Mouse (Mus musculus) MEL (cell line): Measurements from ENCODE around the gene Polr2e. TPM values are rescaled to one million over a fixed set of nuclear protein-coding genes. Genes with fewer than 3 reads are reported as not detected.

Experiments
- DNase-seq: peaks from one replicate; pipeline ENCODE4 v3.0.0; 2011; ENCODE audit warnings: low read depth, low spot score
- H3K27ac ChIP-seq: 2 replicates; pipeline ENCODE4 v1.5.1; 2012; ENCODE audit warnings: low read depth, mild to moderate bottlenecking, control low read depth, low read length, moderate library complexity; ENCODE audit not compliant: control insufficient read depth
- H3K27me3 ChIP-seq, 2 experiments: fragments of 150-350 bp in 1 of 2; sonication (generic) in 1 of 2; 2 replicates each; pipeline ENCODE4 v1.6.1; 2012; ENCODE audit warnings: low read length in 2 of 2, mild to moderate bottlenecking in 2 of 2, improper control_type of control experiment in 1 of 2, moderate library complexity in 1 of 2; ENCODE audit not compliant: insufficient read depth in 2 of 2, control insufficient read depth in 1 of 2
- H3K36me3 ChIP-seq, 2 experiments: 2 replicates each; pipeline ENCODE4 v1.6.1; 2012 to 2014; ENCODE audit warnings: low read length in 2 of 2, improper control_type of control experiment in 1 of 2, inconsistent platforms in 1 of 2, mild to moderate bottlenecking in 1 of 2; ENCODE audit not compliant: insufficient read depth in 2 of 2, control insufficient read depth in 1 of 2
- H3K4me1 ChIP-seq, 2 experiments: fragments of 150-350 bp in 1 of 2; sonication (generic) in 1 of 2; 2 replicates each; pipeline ENCODE4 v1.6.1; 2012; ENCODE audit warnings: low read length in 2 of 2, improper control_type of control experiment in 1 of 2, mild to moderate bottlenecking in 1 of 2; ENCODE audit not compliant: insufficient read depth in 2 of 2, control insufficient read depth in 1 of 2
- H3K4me3 ChIP-seq, 2 experiments: fragments of 150-350 bp in 1 of 2; sonication (generic) in 1 of 2; 2 replicates each; pipeline ENCODE4 v1.5.1; 2012; ENCODE audit warnings: low read depth in 2 of 2, low read length in 2 of 2, mild to moderate bottlenecking in 2 of 2, moderate library complexity in 2 of 2, control low read depth in 1 of 2, improper control_type of control experiment in 1 of 2; ENCODE audit not compliant: control insufficient read depth in 1 of 2, insufficient read depth in 1 of 2
- H3K79me2 ChIP-seq: 2 replicates; pipeline ENCODE4 v1.6.1; 2012; ENCODE audit warnings: mild to moderate bottlenecking, low read length, moderate library complexity; ENCODE audit not compliant: control insufficient read depth, poor library complexity, insufficient read depth
- H3K9ac ChIP-seq: 2 replicates; pipeline ENCODE4 v1.6.1; 2012; ENCODE audit warnings: low read depth, mild to moderate bottlenecking, control low read depth, low read length, moderate library complexity; ENCODE audit not compliant: control insufficient read depth, poor library complexity, severe bottlenecking
- H3K9me3 ChIP-seq: fragments of 150-350 bp; sonication (generic); replicated peaks from 2 replicates; pipeline ENCODE4 v1.6.1; 2012; ENCODE audit warnings: mild to moderate bottlenecking, low read length, improper control_type of control experiment, moderate library complexity; ENCODE audit not compliant: insufficient read depth
- BHLHE40 ChIP-seq: IDR thresholded peaks from 2 replicates; pipeline ENCODE4 v1.6.1; 2012; ENCODE audit warnings: low read depth, mild to moderate bottlenecking, inconsistent platforms, low read length, improper control_type of control experiment, borderline replicate concordance
- CHD2 ChIP-seq: IDR thresholded peaks from 2 replicates; pipeline ENCODE4 v1.6.1; 2011; ENCODE audit warnings: low read length, improper control_type of control experiment
- CTCF ChIP-seq, 3 experiments: IDR thresholded peaks in 2 of 3; conservative IDR thresholded peaks in 1 of 3; 2 replicates each; pipeline ENCODE4 v1.5.1; 2011 to 2012; ENCODE audit warnings: low read length in 3 of 3, low read depth in 2 of 3, mild to moderate bottlenecking in 2 of 3, improper control_type of control experiment in 1 of 3, inconsistent platforms in 1 of 3, mixed read lengths in 1 of 3, moderate library complexity in 1 of 3; ENCODE audit not compliant: control insufficient read depth in 1 of 3, insufficient read depth in 1 of 3, poor library complexity in 1 of 3, severe bottlenecking in 1 of 3
- E2F4 ChIP-seq: IDR thresholded peaks from 2 replicates; pipeline ENCODE4 v1.6.1; 2011; ENCODE audit warnings: low read depth, low read length, improper control_type of control experiment, borderline replicate concordance
- ETS1 ChIP-seq: IDR thresholded peaks from 2 replicates; pipeline ENCODE4 v1.6.1; 2012; ENCODE audit warnings: low read depth, mild to moderate bottlenecking, inconsistent platforms, low read length, improper control_type of control experiment, moderate library complexity
- GABPA ChIP-seq: IDR thresholded peaks from 2 replicates; pipeline ENCODE4 v1.6.1; 2012; ENCODE audit warnings: low read depth, mild to moderate bottlenecking, inconsistent platforms, low read length, improper control_type of control experiment, moderate library complexity
- GATA1 ChIP-seq: IDR thresholded peaks from 2 replicates; pipeline ENCODE4 v1.6.1; 2011; ENCODE audit warnings: low read depth, low read length, improper control_type of control experiment
- MAFK ChIP-seq: IDR thresholded peaks from 2 replicates; pipeline ENCODE4 v1.6.1; 2011; ENCODE audit warnings: low read depth, mild to moderate bottlenecking, low read length, improper control_type of control experiment, borderline replicate concordance
- MXI1 ChIP-seq: IDR thresholded peaks from 2 replicates; pipeline ENCODE4 v1.6.1; 2011; ENCODE audit warnings: mild to moderate bottlenecking, low read depth, low read length, improper control_type of control experiment
- MYB ChIP-seq: IDR thresholded peaks from 2 replicates; pipeline ENCODE4 v1.6.1; 2011; ENCODE audit warnings: mild to moderate bottlenecking, low read depth, low read length, improper control_type of control experiment
- NRF1 ChIP-seq: IDR thresholded peaks from 2 replicates; pipeline ENCODE4 v1.6.1; 2014; ENCODE audit warnings: low read depth, mild to moderate bottlenecking, inconsistent platforms, low read length, improper control_type of control experiment, moderate library complexity; ENCODE audit not compliant: poor library complexity, insufficient read depth, severe bottlenecking
- POLR2AphosphoS2 ChIP-seq: IDR thresholded peaks from 2 replicates; pipeline ENCODE4 v1.6.1; 2011; ENCODE audit warnings: low read length, improper control_type of control experiment
- POLR2AphosphoS5 ChIP-seq: IDR thresholded peaks from 2 replicates; pipeline ENCODE4 v1.6.1; 2012; ENCODE audit warnings: low read depth, borderline replicate concordance, mild to moderate bottlenecking, inconsistent platforms, low read length, moderate library complexity, mixed read lengths
- RAD21 ChIP-seq: IDR thresholded peaks from 2 replicates; pipeline ENCODE4 v1.6.1; 2011; ENCODE audit warnings: mild to moderate bottlenecking, low read depth, low read length, improper control_type of control experiment
- SIN3A ChIP-seq: IDR thresholded peaks from 2 replicates; pipeline ENCODE4 v1.6.1; 2012; ENCODE audit warnings: low read length, improper control_type of control experiment, inconsistent platforms
- TAL1 ChIP-seq: IDR thresholded peaks from 2 replicates; pipeline ENCODE4 v1.6.1; 2012; ENCODE audit warnings: mild to moderate bottlenecking, inconsistent platforms, low read length, moderate library complexity, mixed read lengths
- TBP ChIP-seq: IDR thresholded peaks from 2 replicates; pipeline ENCODE4 v1.8.0; 2011; ENCODE audit warnings: low read depth, low read length, improper control_type of control experiment
- TCF12 ChIP-seq: IDR thresholded peaks from 2 replicates; pipeline ENCODE4 v1.6.1; 2014; ENCODE audit warnings: low read depth, mild to moderate bottlenecking, inconsistent platforms, low read length, improper control_type of control experiment, moderate library complexity
- UBTF ChIP-seq: IDR thresholded peaks from 2 replicates; pipeline ENCODE4 v1.6.1; 2012; ENCODE audit warnings: low read depth, mild to moderate bottlenecking, inconsistent platforms, low read length, improper control_type of control experiment, moderate library complexity, borderline replicate concordance; ENCODE audit not compliant: insufficient read depth
- USF1 ChIP-seq: IDR thresholded peaks from 2 replicates; pipeline ENCODE4 v1.6.1; 2014; ENCODE audit warnings: low read depth, mild to moderate bottlenecking, inconsistent platforms, low read length, improper control_type of control experiment, moderate library complexity
- USF2 ChIP-seq, 2 experiments: IDR thresholded peaks; 2 replicates each; pipeline ENCODE4 v1.6.1; 2011 to 2012; ENCODE audit warnings: improper control_type of control experiment in 2 of 2, low read length in 2 of 2, borderline replicate concordance in 1 of 2, inconsistent platforms in 1 of 2, low read depth in 1 of 2, mild to moderate bottlenecking in 1 of 2; ENCODE audit not compliant: insufficient read depth in 1 of 2
- ZC3H11A ChIP-seq: IDR thresholded peaks from 2 replicates; pipeline ENCODE4 v1.6.1; 2012; ENCODE audit warnings: low read depth, mild to moderate bottlenecking, inconsistent platforms, low read length, improper control_type of control experiment
- ZMIZ1 ChIP-seq: IDR thresholded peaks from 2 replicates; pipeline ENCODE4 v1.6.1; 2012; ENCODE audit warnings: low read depth, mild to moderate bottlenecking, inconsistent platforms, low read length, improper control_type of control experiment, moderate library complexity
- ZNF384 ChIP-seq: IDR thresholded peaks from 2 replicates; pipeline ENCODE4 v1.6.1; 2012; ENCODE audit warnings: low read depth, mild to moderate bottlenecking, inconsistent platforms, low read length, improper control_type of control experiment
- polyA plus RNA-seq, 2 experiments: library from polyadenylated mRNA; stranded (reverse) in 1 of 2; unstranded in 1 of 2; fragments of >175 nt in 1 of 2; fragments of >200 nt in 1 of 2; gene quantifications; 2 replicates each; pipeline versions ENCODE4 v1.2.1 to v1.2.4; 2012; ENCODE audit warnings: low replicate concordance in 2 of 2, low read depth in 1 of 2; ENCODE audit not compliant: insufficient read length in 2 of 2, insufficient read depth in 1 of 2, missing spikeins in 1 of 2
- total RNA-seq: library from RNA; depleted of rRNA; stranded (reverse); fragments of 300-350 nt; gene quantifications from 2 replicates; pipeline ENCODE4 v1.2.3, GENCODE M21; 2012

Polr2e gene
- total and polyA plus RNA-seq, 3 experiments: 169 to 279 (median 258) TPM

DNA sequence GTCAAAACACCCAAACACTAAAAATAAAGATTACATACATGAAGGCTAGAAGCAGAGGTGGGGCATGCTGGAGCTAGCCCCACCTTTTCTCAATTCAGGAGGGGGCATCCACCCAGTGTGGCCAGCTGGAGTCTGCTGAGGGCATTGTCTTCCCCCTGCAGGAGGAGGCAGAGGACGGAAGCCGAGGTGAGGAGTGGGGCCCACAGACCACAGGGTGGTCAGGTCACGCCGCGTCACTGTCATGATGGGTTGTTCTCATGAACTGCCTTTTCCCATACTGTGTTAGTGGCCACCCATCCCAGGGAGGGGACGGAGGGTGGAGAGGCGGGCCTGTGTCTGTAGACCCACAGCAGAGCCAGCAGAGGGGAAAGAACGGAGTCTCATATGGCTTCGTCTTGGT lies 9.4 kb downstream of the Polr2e start:
- Histone ChIP-seq H3K36me3 (peaks cover 0 to 27% of the 10 kb centered on the region in 2 experiments; a peak in 3 of 4 replicates), H3K4me3 (no peak overlapping the region), H3K4me1 (peaks cover 7 to 35% of the 10 kb centered on the region in 2 experiments; a peak in 3 of 4 replicates), H3K9me3 (no peaks in the 10 kb centered on the region), H3K9ac (no peak overlapping the region)
- TF ChIP-seq TBP (no peak), USF1 (no peak), MXI1 (no peak), SIN3A (no peak), MAFK (no peak), ZNF384 (no peak), MYB (no peak), CHD2 (no peak)
- TF ChIP-seq, all 39 proteins: peak for 0
- no peak overlapping the region for H3K27ac ChIP-seq
- H3K27me3 ChIP-seq: no peaks in the 10 kb centered on the region
- DNase-seq: no peak
- no peaks in the 10 kb centered on the region for H3K79me2 ChIP-seq

DNA sequence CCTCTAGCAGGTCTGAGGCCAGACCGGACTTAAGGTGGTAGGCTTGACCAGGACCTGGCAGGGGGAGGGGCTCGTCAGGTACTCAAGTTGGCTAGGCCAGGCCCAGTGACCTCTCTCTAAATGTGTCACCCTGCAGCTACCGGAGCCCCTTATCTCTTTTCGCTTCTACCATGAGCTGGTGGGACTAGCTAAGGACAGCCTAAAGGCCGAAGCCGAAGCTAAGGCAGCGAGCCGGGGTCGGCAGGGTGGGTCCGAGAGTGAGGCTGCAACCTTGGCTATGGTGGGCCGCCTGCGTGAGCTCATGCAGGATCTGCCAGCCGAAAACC lies 11.1 kb downstream of the Polr2e start:
- no peak for DNase-seq
- H3K27me3 ChIP-seq: no peaks in the 10 kb centered on the region
- H3K9ac ChIP-seq: no peak overlapping the region
- H3K9me3 ChIP-seq: no peaks in the 10 kb centered on the region
- no peaks in the 10 kb centered on the region for H3K79me2 ChIP-seq
- peaks cover 4 to 35% of the 10 kb centered on the region in 2 experiments for H3K4me1 ChIP-seq
- H3K27ac ChIP-seq: no peak overlapping the region
- no peak for TF ChIP-seq NRF1
- no peak for TF ChIP-seq ETS1
- TF ChIP-seq TAL1: no peak
- no peak for TF ChIP-seq TCF12
- no peak for TF ChIP-seq RAD21
- TF ChIP-seq CTCF (IDR thresholded peaks at IDR 0.05 in 2 of 3, conservative IDR thresholded peaks at IDR 0.05 in 1 of 3; ENCODE audit: control insufficient read depth in 1 of 3, insufficient read depth in 1 of 3, low read depth in 2 of 3, low read length in 3 of 3, poor library complexity in 1 of 3, severe bottlenecking in 1 of 3): no peak
- TF ChIP-seq MYB: no peak
- no peak for TF ChIP-seq E2F4
- no peak for TF ChIP-seq ZC3H11A
- no peak for TF ChIP-seq POLR2AphosphoS5
- no peak for TF ChIP-seq USF2 (IDR thresholded peaks at IDR 0.05; ENCODE audit: borderline replicate concordance in 1 of 2, insufficient read depth in 1 of 2, low read depth in 1 of 2, low read length in 2 of 2)
- no peak for TF ChIP-seq GABPA
- TF ChIP-seq BHLHE40: no peak
- TF ChIP-seq POLR2AphosphoS2: no peak
- TF ChIP-seq ZMIZ1: no peak
- TF ChIP-seq GATA1: no peak
- no peak for TF ChIP-seq UBTF
- no peak for TF ChIP-seq MAFK
- H3K4me3 ChIP-seq: no peak overlapping the region
- peaks cover 0 to 30% of the 10 kb centered on the region in 2 experiments; a peak in 3 of 4 replicates for H3K36me3 ChIP-seq
